Mouse (Mus musculus) MN1 (cell line): ENCODE data around the gene Myt1l.

Experiments used
- DNase-seq: peaks from one replicate; pipeline ENCODE4 v3.0.0-alpha.2; 2016; ENCODE audit warnings: low spot score

The Myt1l gene

GRCm38 (mm10) chr12:29965016-29965415, 436.8 kb downstream of the Myt1l start:
- no peak for DNase-seq

- DNase-seq, result no peak
Measured at GRCm38 (mm10) chr12:29971795-29972464, 443.7 kb downstream of the Myt1l start.

GRCm38 (mm10) chr12:29972533-29972932, 444.3 kb downstream of the Myt1l start:
- DNase-seq, result no peak
